Mouse (Mus musculus) forebrain, embryonic 11.5 days (tissue): ENCODE results near the gene Olfr645. TPM values are rescaled to one million over a fixed set of nuclear protein-coding genes. Genes with fewer than 3 reads are reported as not detected.

Source experiments
- ATAC-seq: fragments of 200-750 bp; cut with Nextera tagmentation; replicated peaks from 2 replicates; pipeline ENCODE4 v1.8.0; 2017; ENCODE audit warnings: moderate TSS enrichment; ENCODE audit not compliant: low FRiP score
- DNase-seq: peaks from one replicate; pipeline ENCODE4 v3.0.0-alpha.2; 2017; ENCODE audit warnings: low spot score
- H3K27ac ChIP-seq: fragments of 300-500 bp; sonication (generic); 2 replicates; pipeline ENCODE4 v1.5.1; 2014; ENCODE audit warnings: low read depth, low read length
- H3K27me3 ChIP-seq: fragments of 300-500 bp; sonication (generic); 2 replicates; pipeline ENCODE4 v1.6.1; 2014; ENCODE audit warnings: mild to moderate bottlenecking, low read length, mixed read lengths; ENCODE audit not compliant: control insufficient read depth, insufficient read depth
- H3K36me3 ChIP-seq: fragments of 300-500 bp; sonication (generic); 2 replicates; pipeline ENCODE4 v1.6.1; 2014; ENCODE audit warnings: mild to moderate bottlenecking, low read length, moderate library complexity, mixed read lengths; ENCODE audit not compliant: control insufficient read depth, insufficient read depth
- H3K4me1 ChIP-seq: fragments of 300-500 bp; sonication (generic); replicated peaks from 2 replicates; pipeline ENCODE4 v1.6.1; 2014; ENCODE audit warnings: low read length, mixed read lengths; ENCODE audit not compliant: control insufficient read depth, insufficient read depth
- H3K4me2 ChIP-seq: fragments of 300-500 bp; sonication (generic); 2 replicates; pipeline ENCODE4 v1.6.1; 2014; ENCODE audit warnings: low read depth, mild to moderate bottlenecking, low read length, moderate library complexity, mixed read lengths; ENCODE audit not compliant: severe bottlenecking
- H3K4me3 ChIP-seq: fragments of 300-500 bp; sonication (generic); 2 replicates; pipeline ENCODE4 v1.5.1; 2014; ENCODE audit warnings: low read depth, low read length
- H3K9ac ChIP-seq: fragments of 300-500 bp; sonication (generic); 2 replicates; pipeline ENCODE4 v1.6.1; 2014; ENCODE audit warnings: low read length
- H3K9me3 ChIP-seq: fragments of 300-500 bp; sonication (generic); 2 replicates; pipeline ENCODE4 v1.6.1; 2016; ENCODE audit warnings: low read length, mixed read lengths; ENCODE audit not compliant: control insufficient read depth
- WGBS: fragments of 180-500 bp; shearing (Covaris S2); extraction: QIAGEN DNeasy Blood & Tissue Kit; methylation state at CpG from one replicate; pipeline ENCODE4 v1.1.7; 2014; 5-methylcytosine and 5-hydroxymethylcytosine counted together
- polyA plus RNA-seq: library from polyadenylated mRNA; unstranded; fragments of >200 nt; fragmentation: Nextera tagmentation; extraction: Ambion mirVana; gene quantifications from 2 replicates; pipeline ENCODE4 v1.2.1, GENCODE M21; 2014

Gene Olfr645
- not detected in 2 replicates for polyA plus RNA-seq

DNA sequence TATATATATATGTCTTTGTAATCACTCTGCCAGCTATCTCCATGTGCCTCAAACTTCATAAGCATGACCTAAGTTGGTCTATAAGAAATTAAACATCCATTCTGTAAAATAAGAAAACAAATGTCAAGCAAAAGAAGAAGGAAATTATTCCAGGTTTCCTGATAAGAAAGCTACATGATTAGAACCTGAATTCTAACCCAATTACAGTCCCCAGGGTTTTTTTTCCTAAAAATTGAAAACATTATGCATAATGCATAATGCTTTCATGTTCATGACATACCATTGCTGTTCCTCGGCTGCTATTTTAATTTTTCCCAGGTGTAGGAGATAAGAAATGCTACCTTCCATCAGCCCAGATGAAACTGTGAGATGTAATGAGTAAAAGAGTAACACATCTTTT lies at the start of gene Olfr645:
TSS of gene Olfr645 (minus strand) at position 101 of the 400 bp plus-strand sequence.
- no peaks in the 10 kb centered on the region for H3K9me3 ChIP-seq
- no peaks in the 10 kb centered on the region for H3K27me3 ChIP-seq
- no peak for ATAC-seq
- no peak within 1 kb of the TSS for H3K9ac ChIP-seq
- no peak within 1 kb of the TSS for H3K4me2 ChIP-seq
- no peaks in the 10 kb centered on the region for H3K4me1 ChIP-seq
- H3K36me3 ChIP-seq, result no peaks in the 10 kb centered on the region
- WGBS, result 94% methylated on average over 1 of the region's 1 CpGs
- DNase-seq, result no peak
- no peak within 1 kb of the TSS for H3K27ac ChIP-seq
- no peak within 1 kb of the TSS for H3K4me3 ChIP-seq

DNA sequence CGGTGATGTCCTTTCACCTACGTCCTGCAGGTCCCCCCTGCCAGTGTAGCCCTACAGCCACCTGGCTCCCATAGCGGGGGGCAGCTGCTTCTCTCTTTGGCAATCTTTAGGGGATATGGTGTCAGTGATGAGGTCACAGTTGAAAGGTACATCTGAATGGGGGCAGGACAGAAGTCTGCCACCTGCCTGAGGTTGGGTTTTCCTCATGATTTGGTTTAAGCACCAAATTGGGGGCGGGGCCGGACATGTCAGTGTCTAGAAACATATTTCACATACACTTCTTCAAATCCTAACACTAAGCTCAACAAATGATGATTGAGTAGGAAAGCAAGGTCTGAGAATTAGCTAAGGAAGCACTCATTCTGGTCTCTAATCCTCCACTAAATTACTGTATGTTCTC lies 44.5 kb upstream of the Olfr645 start, which contains the start of gene Ubqln5:
TSS of gene Ubqln5 (minus strand) at position 101 of the 400 bp plus-strand sequence.
- Histone ChIP-seq H3K4me1 (no peaks in the 10 kb centered on the region), H3K27ac (no peak within 1 kb of the TSS), H3K9ac (no peak within 1 kb of the TSS), H3K4me2 (no peak within 1 kb of the TSS), H3K27me3 (no peaks in the 10 kb centered on the region), H3K4me3 (no peak within 1 kb of the TSS), H3K36me3 (no peaks in the 10 kb centered on the region), H3K9me3 (no peaks in the 10 kb centered on the region)
- ATAC-seq, result no peak
- WGBS, result 96% methylated on average over 5 of the region's 5 CpGs
- no peak for DNase-seq

DNA sequence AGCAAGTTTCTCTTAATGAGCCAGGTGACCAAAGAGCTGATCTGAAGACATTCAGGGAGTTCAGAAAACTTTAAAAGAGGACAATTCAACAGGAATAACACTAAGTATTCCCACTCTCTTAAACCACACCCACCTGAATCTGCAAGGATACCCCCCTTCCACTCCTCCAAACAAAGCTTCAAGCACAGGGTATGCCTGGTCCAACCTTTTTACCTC lies 19.4 kb upstream of the Olfr645 start, which contains the start of gene Olfr646:
TSS of gene Olfr646 (plus strand) at position 117 of the 216 bp plus-strand sequence.
- no peaks in the 10 kb centered on the region for H3K4me1 ChIP-seq
- H3K4me2 ChIP-seq, result no peak within 1 kb of the TSS
- H3K9me3 ChIP-seq, result no peaks in the 10 kb centered on the region
- H3K36me3 ChIP-seq, result no peaks in the 10 kb centered on the region
- no peak within 1 kb of the TSS for H3K27ac ChIP-seq
- no peaks in the 10 kb centered on the region for H3K27me3 ChIP-seq
- H3K4me3 ChIP-seq, result no peak within 1 kb of the TSS
- ATAC-seq (no peak), DNase-seq (no peak)
- no peak within 1 kb of the TSS for H3K9ac ChIP-seq

GRCm38 (mm10) chr7:104103913-104104756 lies 18.9 kb upstream of the Olfr645 start:
- Histone ChIP-seq H3K4me1 (no peaks in the 10 kb centered on the region), H3K27me3 (no peaks in the 10 kb centered on the region), H3K4me2 (no peak overlapping the region), H3K9ac (no peak overlapping the region), H3K27ac (no peak overlapping the region), H3K36me3 (no peaks in the 10 kb centered on the region), H3K9me3 (no peaks in the 10 kb centered on the region), H3K4me3 (no peak overlapping the region)
- no peak for DNase-seq
- ATAC-seq, result no peak
- 68% methylated on average over 4 of the region's 4 CpGs for WGBS

GRCm38 (mm10) chr7:104071769-104072168 lies 13.5 kb downstream of the Olfr645 start, which contains the start of gene Olfr644:
Olfr644 (minus strand) TSS chr7:104071869.
- Histone ChIP-seq H3K9me3 (no peaks in the 10 kb centered on the region), H3K27ac (no peak within 1 kb of the TSS), H3K36me3 (no peaks in the 10 kb centered on the region), H3K4me1 (no peaks in the 10 kb centered on the region), H3K9ac (no peak within 1 kb of the TSS), H3K4me2 (no peak within 1 kb of the TSS), H3K4me3 (no peak within 1 kb of the TSS), H3K27me3 (no peaks in the 10 kb centered on the region)
- WGBS, result 80% methylated on average over 2 of the region's 2 CpGs
- ATAC-seq (no peak), DNase-seq (no peak)

- Histone ChIP-seq H3K4me3 (no peak within 1 kb of the TSS), H3K9me3 (no peaks in the 10 kb centered on the region), H3K4me2 (no peak within 1 kb of the TSS), H3K9ac (no peak within 1 kb of the TSS), H3K4me1 (no peaks in the 10 kb centered on the region), H3K27me3 (no peaks in the 10 kb centered on the region), H3K36me3 (no peaks in the 10 kb centered on the region), H3K27ac (no peak within 1 kb of the TSS)
- DNase-seq (no peak), ATAC-seq (no peak)
- WGBS, result 50% methylated on average over 2 of the region's 2 CpGs
These were observed 23.9 kb downstream of the Olfr645 start, which contains the start of gene 4930516K23Rik for GRCm38 (mm10) chr7:104061345-104061744. 4930516K23Rik (minus strand) TSS chr7:104061445.

GRCm38 (mm10) chr7:104059215-104059614 lies 26.1 kb downstream of the Olfr645 start:
- no peak overlapping the region for H3K9ac ChIP-seq
- H3K4me1 ChIP-seq, result no peaks in the 10 kb centered on the region
- no peak overlapping the region for H3K27ac ChIP-seq
- DNase-seq (no peak), ATAC-seq (no peak)
- H3K9me3 ChIP-seq, result no peaks in the 10 kb centered on the region
- H3K4me3 ChIP-seq, result no peak overlapping the region
- H3K36me3 ChIP-seq, result no peaks in the 10 kb centered on the region
- 97% methylated on average over 1 of the region's 1 CpGs for WGBS
- H3K4me2 ChIP-seq, result no peak overlapping the region
- H3K27me3 ChIP-seq, result no peaks in the 10 kb centered on the region

DNA sequence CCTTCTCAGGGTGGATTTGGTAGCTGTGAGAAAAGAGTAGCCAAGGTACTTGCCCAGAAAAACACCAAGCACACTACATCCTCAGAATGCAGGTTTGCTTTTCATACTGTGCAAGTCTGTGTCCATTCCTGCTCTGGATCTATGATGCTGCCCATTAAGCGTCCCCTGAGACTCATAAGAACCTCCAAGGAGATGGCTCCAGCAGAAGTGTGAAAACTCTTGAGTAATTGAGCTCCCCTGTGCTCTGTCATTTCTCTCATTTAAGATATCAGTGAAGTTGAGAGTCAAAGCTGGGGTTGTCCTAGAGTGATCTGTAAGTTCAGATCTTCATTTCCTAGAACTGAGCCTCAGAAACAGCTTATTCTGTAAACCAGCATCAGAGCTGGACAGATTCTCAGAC lies 32.7 kb downstream of the Olfr645 start, which contains the start of gene Olfr642:
TSS of gene Olfr642 (minus strand) at position 101 of the 400 bp plus-strand sequence.
- no peak within 1 kb of the TSS for H3K4me3 ChIP-seq
- no peaks in the 10 kb centered on the region for H3K4me1 ChIP-seq
- H3K36me3 ChIP-seq, result no peaks in the 10 kb centered on the region
- H3K9me3 ChIP-seq, result no peaks in the 10 kb centered on the region
- DNase-seq, result no peak
- H3K4me2 ChIP-seq, result no peak within 1 kb of the TSS
- WGBS, result 87% methylated on average over 1 of the region's 1 CpGs
- H3K27me3 ChIP-seq, result no peaks in the 10 kb centered on the region
- H3K27ac ChIP-seq, result no peak within 1 kb of the TSS
- ATAC-seq, result no peak
- no peak within 1 kb of the TSS for H3K9ac ChIP-seq

DNA sequence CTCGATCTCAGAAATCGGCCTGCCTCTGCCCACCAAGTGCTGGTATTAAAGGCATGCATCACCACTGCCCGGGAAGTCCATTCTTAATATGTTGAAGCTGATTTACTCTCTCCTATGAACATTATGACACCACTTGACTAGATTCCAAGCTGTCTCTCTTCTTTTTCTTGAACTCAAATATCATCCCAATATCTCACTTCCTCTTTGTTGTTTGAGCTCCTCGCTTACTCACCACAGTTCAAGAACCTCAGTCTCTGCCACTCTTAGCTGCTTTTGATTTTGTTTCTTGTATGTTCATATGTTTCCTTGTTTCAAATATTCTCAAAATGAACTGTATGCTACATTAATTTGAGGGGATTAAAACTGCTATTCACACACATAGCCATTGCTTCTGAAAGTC lies 34.5 kb downstream of the Olfr645 start:
- Histone ChIP-seq H3K4me1 (no peaks in the 10 kb centered on the region), H3K9ac (no peak overlapping the region), H3K4me2 (no peak overlapping the region), H3K9me3 (no peaks in the 10 kb centered on the region), H3K27ac (no peak overlapping the region), H3K27me3 (no peaks in the 10 kb centered on the region), H3K36me3 (no peaks in the 10 kb centered on the region), H3K4me3 (no peak overlapping the region)
- DNase-seq (no peak), ATAC-seq (no peak)
- WGBS, result 91% methylated on average over 4 of the region's 4 CpGs
